Mouse (Mus musculus) natural killer cell, adult 2 months (primary cell): ENCODE data around the gene Nup43.

Source experiments
- DNase-seq, 2 experiments: peaks; one replicate each; pipeline ENCODE4 v3.0.0; 2022; ENCODE audit warnings: low spot score in 2 of 2

The Nup43 gene

GRCm38 (mm10) chr10:7682249-7682648 lies 14.9 kb downstream of the Nup43 start:
- DNase-seq = no peak

- no peak for DNase-seq
Observed at GRCm38 (mm10) chr10:7686902-7687301, 19.6 kb downstream of the Nup43 start.

- DNase-seq = peak; percentile 7 to 24
Observed at GRCm38 (mm10) chr10:7695286-7695685, 28.0 kb downstream of the Nup43 start.

- no peak for DNase-seq
Observed at GRCm38 (mm10) chr10:7700120-7700519, 32.8 kb downstream of the Nup43 start.

- DNase-seq = no peak
Observed at GRCm38 (mm10) chr10:7702586-7702985, 35.3 kb downstream of the Nup43 start.

GRCm38 (mm10) chr10:7710121-7710520 lies 42.8 kb downstream of the Nup43 start:
- DNase-seq = no peak

GRCm38 (mm10) chr10:7712506-7712905 lies 45.2 kb downstream of the Nup43 start:
- no peak for DNase-seq

GRCm38 (mm10) chr10:7715056-7715455 lies 47.8 kb downstream of the Nup43 start:
- DNase-seq = no peak

GRCm38 (mm10) chr10:7725751-7726500 lies 58.6 kb downstream of the Nup43 start, which contains the start of gene Katna1:
Gene Katna1, plus strand, starts transcription at chr10:7726000.
- DNase-seq = peak; percentile 96

- DNase-seq = no peak
Observed at GRCm38 (mm10) chr10:7726501-7726812, 59.2 kb downstream of the Nup43 start.

- DNase-seq = no peak
Observed at GRCm38 (mm10) chr10:7727011-7727410, 59.7 kb downstream of the Nup43 start.
